Mouse (Mus musculus): ENCODE measurements around the gene Olfr1216. TPM values are rescaled to one million over a fixed set of nuclear protein-coding genes. Genes with fewer than 3 reads are reported as not detected.
"Not testable (repeated sequence)": the region's sequence is repeated elsewhere in the genome, so short reads cannot be mapped to it uniquely, and the experiment has no call there.

The Olfr1216 gene
- not detected in 2 replicates for polyA plus RNA-seq (2012; ENCODE audit: insufficient read depth, insufficient read length, low replicate concordance, missing spikeins)

- TF ChIP-seq POLR2A (IDR thresholded peaks at IDR 0.05; ENCODE audit: insufficient read depth, low read depth, low read length) (no peak), CTCF (IDR thresholded peaks at IDR 0.05; ENCODE audit: insufficient read depth, low read depth, low read length) (no peak)
- 84% methylated on average over 1 of the region's 1 CpGs for WGBS
- Histone ChIP-seq H3K4me3 (ENCODE audit: insufficient read depth, low read depth, low read length) (no peak within 1 kb of the TSS), H3K27ac (ENCODE audit: insufficient read depth, low read depth, low read length) (no peak within 1 kb of the TSS), H3K4me1 (ENCODE audit: control insufficient read depth, insufficient read depth, low read length) (no peaks in the 10 kb centered on the region)
Observed at GRCm38 (mm10) chr2:89018240-89018639, at the start of gene Olfr1216. Olfr1216 (minus strand) TSS chr2:89018340.

- Histone ChIP-seq H3K4me1 (ENCODE audit: control insufficient read depth, insufficient read depth, low read length) (no peaks in the 10 kb centered on the region), H3K27ac (ENCODE audit: insufficient read depth, low read depth, low read length) (no peak within 1 kb of the TSS), H3K4me3 (ENCODE audit: insufficient read depth, low read depth, low read length) (no peak within 1 kb of the TSS)
- TF ChIP-seq POLR2A (IDR thresholded peaks at IDR 0.05; ENCODE audit: insufficient read depth, low read depth, low read length) (no peak), CTCF (IDR thresholded peaks at IDR 0.05; ENCODE audit: insufficient read depth, low read depth, low read length) (no peak)
Observed at GRCm38 (mm10) chr2:89061087-89061486, 42.9 kb upstream of the Olfr1216 start, which contains the start of gene Olfr1218. Olfr1218 (minus strand) TSS chr2:89061187.

GRCm38 (mm10) chr2:89031965-89032364 is 13.8 kb upstream of the Olfr1216 start, which contains the start of gene Olfr1217:
Olfr1217 (minus strand) TSS chr2:89032065.
- WGBS: 61% methylated on average over 2 of the region's 2 CpGs
- no peaks in the 10 kb centered on the region for H3K4me1 ChIP-seq (ENCODE audit: control insufficient read depth, insufficient read depth, low read length)
- H3K27ac ChIP-seq (ENCODE audit: insufficient read depth, low read depth, low read length): no peak within 1 kb of the TSS
- no peak for TF ChIP-seq CTCF (IDR thresholded peaks at IDR 0.05; ENCODE audit: insufficient read depth, low read depth, low read length)
- TF ChIP-seq POLR2A (IDR thresholded peaks at IDR 0.05; ENCODE audit: insufficient read depth, low read depth, low read length): no peak
- no peak within 1 kb of the TSS for H3K4me3 ChIP-seq (ENCODE audit: insufficient read depth, low read depth, low read length)

GRCm38 (mm10) chr2:89021436-89021835 is 3.3 kb upstream of the Olfr1216 start:
- H3K27ac ChIP-seq (ENCODE audit: insufficient read depth, low read depth, low read length); H3K4me1 ChIP-seq (ENCODE audit: control insufficient read depth, insufficient read depth, low read length); H3K4me3 ChIP-seq (ENCODE audit: insufficient read depth, low read depth, low read length): not testable (repeated sequence)
- 75% methylated on average over 3 of the region's 3 CpGs for WGBS

- no peak within 1 kb of the TSS for H3K27ac ChIP-seq (ENCODE audit: insufficient read depth, low read depth, low read length)
- no peaks in the 10 kb centered on the region for H3K4me1 ChIP-seq (ENCODE audit: control insufficient read depth, insufficient read depth, low read length)
- 61% methylated on average over 2 of the region's 2 CpGs for WGBS
- TF ChIP-seq POLR2A (IDR thresholded peaks at IDR 0.05; ENCODE audit: insufficient read depth, low read depth, low read length): no peak
- no peak for TF ChIP-seq CTCF (IDR thresholded peaks at IDR 0.05; ENCODE audit: insufficient read depth, low read depth, low read length)
- H3K4me3 ChIP-seq (ENCODE audit: insufficient read depth, low read depth, low read length): no peak within 1 kb of the TSS
Observed at GRCm38 (mm10) chr2:89006873-89007272, 11.3 kb downstream of the Olfr1216 start, which contains the start of gene Olfr1215. Olfr1215 (minus strand) TSS chr2:89006973.

- no peaks in the 10 kb centered on the region for H3K4me1 ChIP-seq (ENCODE audit: control insufficient read depth, insufficient read depth, low read length)
- H3K4me3 ChIP-seq (ENCODE audit: insufficient read depth, low read depth, low read length): no peak within 1 kb of the TSS
- no peak for TF ChIP-seq POLR2A (IDR thresholded peaks at IDR 0.05; ENCODE audit: insufficient read depth, low read depth, low read length)
- no peak for TF ChIP-seq CTCF (IDR thresholded peaks at IDR 0.05; ENCODE audit: insufficient read depth, low read depth, low read length)
- WGBS: 86% methylated on average over 1 of the region's 1 CpGs
- no peak within 1 kb of the TSS for H3K27ac ChIP-seq (ENCODE audit: insufficient read depth, low read depth, low read length)
Observed at GRCm38 (mm10) chr2:88992553-88992952, 25.6 kb downstream of the Olfr1216 start, which contains the start of gene Olfr1214. Olfr1214 (minus strand) TSS chr2:88992653.

- no peaks in the 10 kb centered on the region for H3K4me1 ChIP-seq (ENCODE audit: control insufficient read depth, insufficient read depth, low read length)
- no peak within 1 kb of the TSS for H3K4me3 ChIP-seq (ENCODE audit: insufficient read depth, low read depth, low read length)
- H3K27ac ChIP-seq (ENCODE audit: insufficient read depth, low read depth, low read length): no peak within 1 kb of the TSS
- 78% methylated on average over 1 of the region's 1 CpGs for WGBS
- TF ChIP-seq POLR2A (IDR thresholded peaks at IDR 0.05; ENCODE audit: insufficient read depth, low read depth, low read length) (no peak), CTCF (IDR thresholded peaks at IDR 0.05; ENCODE audit: insufficient read depth, low read depth, low read length) (no peak)
Observed at GRCm38 (mm10) chr2:88980181-88980580, 38.0 kb downstream of the Olfr1216 start, which contains the start of gene Gm13762. Gm13762 (minus strand) TSS chr2:88980281.

Other genes starting within 250 kb of the Olfr1216 start
- not detected in 2 replicates for gene Olfr1200, start 247.9 kb downstream of the Olfr1216 start, polyA plus RNA-seq (2012; ENCODE audit: insufficient read depth, insufficient read length, low replicate concordance, missing spikeins)
- gene Olfr1201, start 225.3 kb downstream of the Olfr1216 start, polyA plus RNA-seq (2012; ENCODE audit: insufficient read depth, insufficient read length, low replicate concordance, missing spikeins): not detected in 2 replicates
- gene Olfr1202, start 203.8 kb downstream of the Olfr1216 start, polyA plus RNA-seq (2012; ENCODE audit: insufficient read depth, insufficient read length, low replicate concordance, missing spikeins): not detected in 2 replicates
- gene Olfr1205, start 188.6 kb downstream of the Olfr1216 start, polyA plus RNA-seq (2012; ENCODE audit: insufficient read depth, insufficient read length, low replicate concordance, missing spikeins): not detected in 2 replicates
- not detected in 2 replicates for gene Olfr1204, start 169.0 kb downstream of the Olfr1216 start, polyA plus RNA-seq (2012; ENCODE audit: insufficient read depth, insufficient read length, low replicate concordance, missing spikeins)
- not detected in 2 replicates for gene Olfr1206, start 155.1 kb downstream of the Olfr1216 start, polyA plus RNA-seq (2012; ENCODE audit: insufficient read depth, insufficient read length, low replicate concordance, missing spikeins)
- not detected in 2 replicates for gene Olfr1208, start 116.0 kb downstream of the Olfr1216 start, polyA plus RNA-seq (2012; ENCODE audit: insufficient read depth, insufficient read length, low replicate concordance, missing spikeins)
- gene Olfr1209, start 103.2 kb downstream of the Olfr1216 start, polyA plus RNA-seq (2012; ENCODE audit: insufficient read depth, insufficient read length, low replicate concordance, missing spikeins): not detected in 2 replicates
- gene Olfr1211, start 80.2 kb downstream of the Olfr1216 start, polyA plus RNA-seq (2012; ENCODE audit: insufficient read depth, insufficient read length, low replicate concordance, missing spikeins): not detected in 2 replicates
- gene Olfr1212, start 64.4 kb downstream of the Olfr1216 start, polyA plus RNA-seq (2012; ENCODE audit: insufficient read depth, insufficient read length, low replicate concordance, missing spikeins): not detected in 2 replicates
- not detected in 2 replicates for gene Gm13762, start 38.1 kb downstream of the Olfr1216 start, polyA plus RNA-seq (2012; ENCODE audit: insufficient read depth, insufficient read length, low replicate concordance, missing spikeins)
- gene Olfr1214, start 25.7 kb downstream of the Olfr1216 start, polyA plus RNA-seq (2012; ENCODE audit: insufficient read depth, insufficient read length, low replicate concordance, missing spikeins): not detected in 2 replicates
- not detected in 2 replicates for gene Olfr1215, start 11.4 kb downstream of the Olfr1216 start, polyA plus RNA-seq (2012; ENCODE audit: insufficient read depth, insufficient read length, low replicate concordance, missing spikeins)
- gene Olfr1217, start 13.7 kb upstream of the Olfr1216 start, polyA plus RNA-seq (2012; ENCODE audit: insufficient read depth, insufficient read length, low replicate concordance, missing spikeins): not detected in 2 replicates
- not detected in 2 replicates for gene Olfr1218, start 42.8 kb upstream of the Olfr1216 start, polyA plus RNA-seq (2012; ENCODE audit: insufficient read depth, insufficient read length, low replicate concordance, missing spikeins)
- gene Olfr1219, start 65.2 kb upstream of the Olfr1216 start, polyA plus RNA-seq (2012; ENCODE audit: insufficient read depth, insufficient read length, low replicate concordance, missing spikeins): not detected in 2 replicates
- gene Olfr1220, start 88.5 kb upstream of the Olfr1216 start, polyA plus RNA-seq (2012; ENCODE audit: insufficient read depth, insufficient read length, low replicate concordance, missing spikeins): not detected in 2 replicates
- gene Olfr1221, start 98.9 kb upstream of the Olfr1216 start, polyA plus RNA-seq (2012; ENCODE audit: insufficient read depth, insufficient read length, low replicate concordance, missing spikeins): not detected in 2 replicates
- not detected in 2 replicates for gene Olfr1222, start 114.7 kb upstream of the Olfr1216 start, polyA plus RNA-seq (2012; ENCODE audit: insufficient read depth, insufficient read length, low replicate concordance, missing spikeins)
- not detected in 2 replicates for gene Olfr1223, start 133.2 kb upstream of the Olfr1216 start, polyA plus RNA-seq (2012; ENCODE audit: insufficient read depth, insufficient read length, low replicate concordance, missing spikeins)
- not detected in 2 replicates for gene Olfr1224-ps1, start 145.8 kb upstream of the Olfr1216 start, polyA plus RNA-seq (2012; ENCODE audit: insufficient read depth, insufficient read length, low replicate concordance, missing spikeins)
- not detected in 2 replicates for gene Olfr1225, start 156.3 kb upstream of the Olfr1216 start, polyA plus RNA-seq (2012; ENCODE audit: insufficient read depth, insufficient read length, low replicate concordance, missing spikeins)
- gene Olfr1226, start 181.7 kb upstream of the Olfr1216 start, polyA plus RNA-seq (2012; ENCODE audit: insufficient read depth, insufficient read length, low replicate concordance, missing spikeins): not detected in 2 replicates
- gene Olfr1228, start 235.7 kb upstream of the Olfr1216 start, polyA plus RNA-seq (2012; ENCODE audit: insufficient read depth, insufficient read length, low replicate concordance, missing spikeins): not detected in 2 replicates